Mouse (Mus musculus) hindbrain, embryonic 13.5 days (tissue): Measurements from ENCODE around the gene Tbc1d23. TPM values are rescaled to one million over a fixed set of nuclear protein-coding genes. Genes with fewer than 3 reads are reported as not detected.

Source experiments
- ATAC-seq: fragments of 200-750 bp; cut with Nextera tagmentation; 2 replicates; pipeline ENCODE4 v1.8.0; 2017; ENCODE audit warnings: moderate TSS enrichment; ENCODE audit not compliant: low FRiP score
- H3K27ac ChIP-seq: fragments of 300-500 bp; sonication (generic); 2 replicates; pipeline ENCODE4 v1.5.1; 2015; ENCODE audit warnings: inconsistent platforms, mild to moderate bottlenecking, moderate library complexity
- H3K27me3 ChIP-seq: fragments of 300-500 bp; sonication (generic); 2 replicates; pipeline ENCODE4 v1.6.1; 2015; ENCODE audit warnings: mild to moderate bottlenecking, inconsistent platforms
- H3K36me3 ChIP-seq: fragments of 300-500 bp; sonication (generic); 2 replicates; pipeline ENCODE4 v1.6.1; 2015; ENCODE audit warnings: mild to moderate bottlenecking, inconsistent platforms
- H3K4me1 ChIP-seq: fragments of 300-500 bp; sonication (generic); replicated peaks from 2 replicates; pipeline ENCODE4 v1.6.1; 2015; ENCODE audit warnings: inconsistent platforms
- H3K4me2 ChIP-seq: fragments of 300-500 bp; sonication (generic); 2 replicates; pipeline ENCODE4 v1.6.1; 2015; ENCODE audit warnings: inconsistent platforms, mild to moderate bottlenecking, moderate library complexity
- H3K4me3 ChIP-seq: fragments of 300-500 bp; sonication (generic); 2 replicates; pipeline ENCODE4 v1.5.1; 2015; ENCODE audit warnings: mild to moderate bottlenecking, inconsistent platforms
- H3K9ac ChIP-seq: fragments of 300-500 bp; sonication (generic); 2 replicates; pipeline ENCODE4 v1.6.1; 2015; ENCODE audit warnings: mild to moderate bottlenecking, inconsistent platforms
- H3K9me3 ChIP-seq: fragments of 300-500 bp; sonication (generic); 2 replicates; pipeline ENCODE4 v1.6.1; 2016; ENCODE audit warnings: inconsistent platforms
- WGBS: fragments of 180-500 bp; shearing (Covaris S2); methylation state at CpG from one replicate; pipeline ENCODE4 v1.1.7; 2015; 5-methylcytosine and 5-hydroxymethylcytosine counted together
- polyA plus RNA-seq: library from polyadenylated mRNA; unstranded; fragments of >200 nt; fragmentation: Nextera tagmentation; extraction: Ambion mirVana; gene quantifications from 2 replicates; pipeline ENCODE4 v1.2.1, GENCODE M21; 2015

Gene Tbc1d23
- polyA plus RNA-seq = 29.0 and 33.5 TPM in 2 replicates

DNA sequence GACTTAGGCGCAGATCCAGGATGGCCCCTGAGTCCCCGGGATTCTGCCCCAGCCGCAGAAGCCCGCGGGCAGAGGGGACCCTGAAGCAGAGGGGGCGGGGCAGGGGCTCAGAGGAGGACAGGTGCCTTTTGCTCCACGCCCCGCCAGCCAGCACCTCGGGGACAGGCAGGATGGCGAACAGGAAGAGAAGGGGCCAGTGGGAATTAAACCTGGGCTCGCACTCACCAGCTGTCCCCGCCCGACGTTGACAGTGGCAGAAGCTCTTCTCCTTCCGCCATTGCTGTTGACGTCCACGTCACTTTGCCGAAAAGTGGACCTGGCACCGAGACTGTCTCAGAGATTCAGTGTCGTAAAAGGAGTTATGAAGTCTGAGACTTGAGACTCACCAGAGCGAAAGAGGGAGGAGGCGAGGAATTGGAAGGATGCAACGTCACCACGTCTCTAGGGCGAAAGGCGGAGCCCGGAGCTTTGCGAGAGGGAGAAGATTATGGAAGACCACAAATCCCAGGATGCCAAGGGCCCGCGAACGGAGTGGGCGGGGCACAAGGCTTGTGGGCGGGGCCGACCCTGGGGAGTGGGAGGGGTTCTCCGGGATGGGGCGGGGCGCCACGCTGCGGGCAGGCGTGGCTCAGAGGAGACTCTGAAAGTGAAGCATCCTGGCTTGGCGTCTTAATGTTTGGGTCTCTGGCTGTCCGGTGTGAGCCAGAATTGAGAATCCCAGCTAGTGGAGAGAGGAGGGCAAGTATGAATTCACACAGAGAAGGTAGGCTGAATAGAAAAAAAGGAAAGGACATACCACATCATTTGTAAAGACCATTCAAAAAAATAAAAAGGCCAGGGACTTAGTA lies at the start of gene Tbc1d23:
TSS of gene Tbc1d23 (minus strand) at position 416 of the 848 bp plus-strand sequence.
- H3K4me1 ChIP-seq = peaks cover 13% of the 10 kb centered on the region
- peak within 1 kb of the TSS; percentile 87 for H3K27ac ChIP-seq
- peak within 1 kb of the TSS; percentile 71 for H3K4me2 ChIP-seq
- no peaks in the 10 kb centered on the region for H3K27me3 ChIP-seq
- peak within 1 kb of the TSS; percentile 91 for H3K9ac ChIP-seq
- no peaks in the 10 kb centered on the region for H3K36me3 ChIP-seq
- H3K9me3 ChIP-seq = no peaks in the 10 kb centered on the region
- WGBS = under 1% methylated on average over 42 of the region's 42 CpGs
- peak; percentile 99 for ATAC-seq
- peak within 1 kb of the TSS; percentile 87 for H3K4me3 ChIP-seq

DNA sequence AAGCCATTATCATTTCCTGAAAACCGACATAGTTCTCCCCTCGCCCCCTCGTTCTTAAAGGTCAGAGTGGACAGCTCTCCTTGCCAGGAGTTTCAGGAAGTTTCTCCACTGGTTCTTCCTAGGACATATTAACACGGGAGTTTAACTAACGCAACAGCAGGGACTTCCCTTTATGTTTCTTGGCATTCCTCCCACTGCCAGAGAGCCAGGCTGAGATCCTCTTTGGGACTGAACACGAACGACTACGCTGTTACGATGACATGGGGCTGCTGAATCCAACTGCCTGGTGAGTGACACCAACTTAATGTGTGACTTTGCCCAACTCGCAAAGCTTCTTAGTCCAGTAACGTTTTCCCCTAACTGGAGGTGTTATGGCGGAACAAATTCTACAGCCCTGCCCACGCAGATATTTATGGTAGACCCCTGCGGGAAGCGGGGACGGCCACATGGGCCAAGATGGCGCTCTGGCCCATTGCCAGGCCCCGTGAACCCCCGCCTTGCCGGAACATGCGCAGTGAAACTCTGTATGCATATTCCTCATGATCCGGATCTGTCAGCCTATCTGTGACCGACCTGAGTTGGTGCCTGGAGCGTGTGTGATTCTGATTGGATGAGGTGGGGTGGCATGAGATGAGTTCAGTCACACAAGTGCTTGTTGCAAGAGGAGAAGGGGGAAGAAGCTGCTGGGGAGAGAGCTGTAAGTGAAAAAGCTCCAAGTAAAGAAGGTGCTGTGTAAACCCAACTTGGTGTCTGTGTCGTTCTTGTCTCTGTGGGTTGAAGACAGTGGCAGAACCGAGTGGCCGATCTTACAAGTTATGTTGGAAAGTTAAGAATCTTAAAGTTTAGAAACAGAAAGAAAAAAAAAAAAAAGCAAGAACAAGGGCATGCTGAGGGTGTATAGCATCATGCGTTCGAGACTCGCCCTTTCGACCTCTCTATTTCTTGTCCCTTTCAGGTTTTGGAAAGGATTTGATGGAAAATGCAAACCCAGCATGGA lies 49.2 kb upstream of the Tbc1d23 start:
- no peak overlapping the region for H3K4me3 ChIP-seq
- WGBS = 91% methylated on average over 31 of the region's 31 CpGs

DNA sequence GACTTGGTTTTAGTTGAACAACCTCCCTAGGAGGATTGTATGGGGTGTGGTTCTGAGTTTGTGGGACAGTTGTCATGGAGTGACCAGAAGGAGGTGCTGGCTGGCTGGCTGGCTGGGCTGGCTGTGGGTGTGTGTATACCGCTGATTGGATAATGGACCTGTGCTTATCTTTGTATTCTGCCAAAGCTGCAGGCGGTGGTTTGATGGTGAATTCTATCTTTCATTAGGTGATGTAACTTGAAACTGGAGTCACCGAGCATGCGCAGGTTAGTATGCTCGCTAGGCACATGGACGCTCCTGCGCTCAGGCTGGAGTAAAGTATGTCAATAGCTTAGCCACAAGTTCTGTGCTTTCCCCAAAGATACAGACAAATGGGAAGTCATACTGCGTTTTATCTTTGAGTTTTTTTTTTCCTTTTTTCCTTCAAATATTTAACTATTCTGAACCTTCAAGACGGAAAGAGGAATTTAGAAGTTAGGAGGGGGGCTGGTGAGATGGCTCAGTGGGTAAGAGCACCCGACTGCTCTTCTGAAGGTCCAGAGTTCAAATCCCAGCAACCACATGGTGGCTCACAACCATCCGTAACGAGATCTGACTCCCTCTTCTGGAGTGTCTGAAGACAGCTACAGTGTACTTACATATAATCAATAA lies 47.8 kb upstream of the Tbc1d23 start:
- WGBS = 92% methylated on average over 11 of the region's 12 CpGs
- Histone ChIP-seq H3K27me3 (no peaks in the 10 kb centered on the region), H3K9me3 (no peaks in the 10 kb centered on the region), H3K27ac (no peak overlapping the region), H3K36me3 (no peaks in the 10 kb centered on the region), H3K9ac (no peak overlapping the region), H3K4me1 (no peaks in the 10 kb centered on the region), H3K4me3 (no peak overlapping the region), H3K4me2 (no peak overlapping the region)
- ATAC-seq = no peak

More for the DNA sequence above, 49.2 kb upstream of the Tbc1d23 start:
- Histone ChIP-seq H3K27me3 (no peaks in the 10 kb centered on the region), H3K36me3 (no peaks in the 10 kb centered on the region), H3K27ac (no peak overlapping the region), H3K9me3 (no peaks in the 10 kb centered on the region), H3K9ac (no peak overlapping the region), H3K4me1 (no peaks in the 10 kb centered on the region), H3K4me2 (no peak overlapping the region)
- no peak for ATAC-seq

DNA sequence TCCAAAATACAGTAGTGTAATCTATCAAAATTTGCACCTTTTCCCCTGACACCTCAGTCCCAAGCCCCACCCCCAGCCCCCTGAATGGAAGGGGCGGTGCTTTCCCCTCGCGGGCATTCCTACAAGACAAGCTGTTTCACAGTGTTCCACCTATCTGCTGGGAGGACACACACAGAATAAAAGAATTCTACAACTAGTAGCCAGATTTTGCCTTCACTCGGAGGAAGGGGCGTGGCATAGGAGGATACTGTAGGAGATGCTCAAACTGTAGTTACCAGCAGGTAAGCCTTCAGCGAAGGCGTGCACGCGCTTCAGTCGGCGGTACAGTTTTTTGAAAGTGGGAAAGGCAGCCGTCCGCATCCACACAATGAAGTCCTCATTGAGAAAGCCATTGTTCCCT lies 38.4 kb upstream of the Tbc1d23 start:
- no peak overlapping the region for H3K9ac ChIP-seq
- H3K27me3 ChIP-seq = no peaks in the 10 kb centered on the region
- no peaks in the 10 kb centered on the region for H3K4me1 ChIP-seq
- no peak for ATAC-seq
- no peaks in the 10 kb centered on the region for H3K36me3 ChIP-seq
- H3K27ac ChIP-seq = no peak overlapping the region
- 95% methylated on average over 13 of the region's 13 CpGs for WGBS
- H3K4me3 ChIP-seq = no peak overlapping the region
- peaks cover 1% of the 10 kb centered on the region; the same call in 1 of the 2 replicates for H3K9me3 ChIP-seq
- no peak overlapping the region for H3K4me2 ChIP-seq

DNA sequence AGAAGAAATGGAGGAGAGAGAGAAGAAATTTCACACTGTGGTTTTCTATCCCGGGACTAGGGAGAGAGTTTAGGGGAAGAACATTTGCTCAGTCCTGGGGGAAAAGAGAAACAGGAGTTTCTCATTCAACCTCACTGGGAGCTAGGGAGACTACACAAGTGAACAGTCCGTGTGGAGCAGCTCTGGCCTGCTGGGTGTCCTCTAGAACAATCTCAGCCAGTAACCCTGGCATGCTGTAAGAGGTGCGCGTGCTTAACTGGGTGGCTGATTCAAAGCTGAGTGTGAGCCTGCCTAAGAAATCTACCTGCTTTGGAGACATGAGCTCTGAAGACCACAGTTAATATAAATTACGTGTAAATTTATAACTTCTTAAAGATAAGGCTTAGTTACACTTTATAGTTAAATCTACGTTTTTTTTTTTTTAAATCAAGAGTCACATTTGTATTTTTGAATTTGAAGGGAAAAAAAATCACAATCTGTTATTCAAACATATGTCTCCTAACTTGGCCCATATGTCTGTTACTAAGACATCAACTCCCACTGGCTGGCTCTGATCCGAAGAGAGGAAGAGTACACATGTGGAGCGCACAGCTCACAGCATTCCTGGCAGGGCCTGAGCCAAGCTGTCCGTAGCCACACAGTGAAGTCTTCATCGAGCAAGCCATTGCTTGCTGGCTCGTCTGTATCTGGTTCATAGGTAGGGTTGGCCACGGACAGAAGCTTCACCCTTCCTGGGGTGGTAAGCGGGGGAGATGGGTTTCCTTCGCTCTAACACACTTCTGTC lies 36.9 kb upstream of the Tbc1d23 start:
- H3K4me1 ChIP-seq = no peaks in the 10 kb centered on the region
- H3K27ac ChIP-seq = no peak overlapping the region
- H3K27me3 ChIP-seq = no peaks in the 10 kb centered on the region
- WGBS = 88% methylated on average over 14 of the region's 14 CpGs
- H3K9ac ChIP-seq = no peak overlapping the region
- no peak overlapping the region for H3K4me3 ChIP-seq
- ATAC-seq = no peak
- no peaks in the 10 kb centered on the region for H3K36me3 ChIP-seq
- H3K4me2 ChIP-seq = no peak overlapping the region
- peaks cover 5% of the 10 kb centered on the region; the same call in 1 of the 2 replicates for H3K9me3 ChIP-seq

DNA sequence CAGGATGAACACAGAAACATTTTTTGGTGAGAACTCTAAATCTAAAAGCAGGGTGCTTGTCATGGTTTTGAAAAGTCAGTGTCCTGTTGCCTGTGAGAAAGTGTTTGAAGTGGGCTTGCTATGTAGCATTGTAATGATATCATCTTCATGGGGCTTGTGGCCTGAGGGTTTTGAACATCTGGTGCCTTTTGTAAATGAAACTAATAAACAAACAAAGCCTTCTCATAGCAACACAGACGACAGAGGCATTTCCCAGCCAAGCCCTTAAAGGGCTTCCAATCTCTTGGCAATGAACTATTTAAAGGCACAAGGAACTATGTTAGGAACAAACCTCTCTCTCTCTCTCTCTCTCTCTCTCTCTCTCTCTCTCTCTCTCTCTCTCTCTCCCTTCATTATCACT lies 35.8 kb upstream of the Tbc1d23 start:
- Histone ChIP-seq H3K9ac (no peak overlapping the region), H3K27ac (no peak overlapping the region), H3K4me1 (no peaks in the 10 kb centered on the region), H3K4me2 (no peak overlapping the region), H3K27me3 (no peaks in the 10 kb centered on the region), H3K36me3 (no peaks in the 10 kb centered on the region), H3K4me3 (no peak overlapping the region), H3K9me3 (peaks cover 5% of the 10 kb centered on the region; the same call in 1 of the 2 replicates)
- ATAC-seq = no peak
- WGBS = 21% methylated on average over 1 of the region's 1 CpGs

DNA sequence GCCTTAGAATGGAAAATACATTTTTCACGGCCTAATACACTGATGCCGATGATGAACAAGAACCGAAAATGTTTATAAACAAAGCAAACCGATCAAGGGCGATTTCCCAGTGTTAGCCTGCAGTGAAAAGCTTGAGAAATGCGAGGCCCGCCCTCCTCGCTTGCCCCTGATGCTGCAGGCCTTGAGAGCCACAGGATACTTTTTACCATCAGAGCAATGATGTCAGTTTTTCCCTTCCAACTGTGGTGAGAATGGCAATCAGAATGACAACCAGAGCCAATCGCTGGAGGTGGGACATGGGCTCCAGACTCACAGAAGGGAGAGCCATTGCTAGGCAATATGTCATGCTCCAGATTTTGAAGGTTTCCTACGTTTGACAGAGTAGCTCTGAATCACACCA lies 28.8 kb upstream of the Tbc1d23 start:
- Histone ChIP-seq H3K9ac (no peak overlapping the region), H3K36me3 (no peaks in the 10 kb centered on the region), H3K4me1 (no peaks in the 10 kb centered on the region), H3K9me3 (peaks cover 5% of the 10 kb centered on the region; the same call in 1 of the 2 replicates), H3K27me3 (no peaks in the 10 kb centered on the region), H3K4me3 (no peak overlapping the region), H3K27ac (no peak overlapping the region), H3K4me2 (no peak overlapping the region)
- 90% methylated on average over 10 of the region's 10 CpGs for WGBS
- no peak for ATAC-seq

DNA sequence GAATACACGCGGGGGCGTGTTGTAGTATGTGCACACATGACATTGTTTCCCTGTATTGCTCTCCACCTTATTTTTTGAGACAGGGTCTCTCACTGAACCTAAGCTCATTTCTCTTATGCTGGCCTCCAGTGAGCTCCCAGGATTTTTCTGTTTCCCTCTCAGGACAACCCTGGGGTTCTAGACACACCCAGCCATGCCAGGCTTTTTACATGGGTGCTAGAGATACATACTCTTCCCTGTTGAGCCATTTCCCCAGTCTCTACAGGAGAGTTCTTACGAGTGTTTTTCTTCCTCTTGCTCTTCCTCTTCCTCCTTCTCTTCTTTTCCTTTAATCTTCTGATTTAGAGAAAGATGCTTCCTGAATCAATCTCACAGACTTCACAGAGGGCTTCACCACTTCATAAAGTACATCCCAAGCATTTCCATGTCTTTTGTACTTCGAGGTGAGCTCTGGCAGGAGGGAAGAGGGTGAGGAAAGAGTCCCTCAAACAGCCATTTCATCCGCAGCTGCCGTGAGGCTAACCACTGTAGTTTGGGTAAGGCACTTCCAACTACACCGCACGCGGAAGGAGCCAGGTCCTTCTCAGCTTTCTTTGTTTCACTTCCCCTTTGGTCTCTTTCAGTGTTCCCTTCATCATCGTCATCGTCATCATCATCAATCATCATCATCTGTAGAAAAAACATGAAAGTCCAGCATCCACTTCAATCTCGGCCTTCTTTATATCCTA lies 28.2 kb upstream of the Tbc1d23 start:
- Histone ChIP-seq H3K27ac (no peak overlapping the region), H3K4me1 (no peaks in the 10 kb centered on the region), H3K9ac (no peak overlapping the region), H3K4me2 (no peak overlapping the region), H3K9me3 (peaks cover 2% of the 10 kb centered on the region; the same call in 1 of the 2 replicates), H3K36me3 (no peaks in the 10 kb centered on the region), H3K27me3 (no peaks in the 10 kb centered on the region), H3K4me3 (no peak overlapping the region)
- ATAC-seq = no peak
- 90% methylated on average over 13 of the region's 13 CpGs for WGBS

DNA sequence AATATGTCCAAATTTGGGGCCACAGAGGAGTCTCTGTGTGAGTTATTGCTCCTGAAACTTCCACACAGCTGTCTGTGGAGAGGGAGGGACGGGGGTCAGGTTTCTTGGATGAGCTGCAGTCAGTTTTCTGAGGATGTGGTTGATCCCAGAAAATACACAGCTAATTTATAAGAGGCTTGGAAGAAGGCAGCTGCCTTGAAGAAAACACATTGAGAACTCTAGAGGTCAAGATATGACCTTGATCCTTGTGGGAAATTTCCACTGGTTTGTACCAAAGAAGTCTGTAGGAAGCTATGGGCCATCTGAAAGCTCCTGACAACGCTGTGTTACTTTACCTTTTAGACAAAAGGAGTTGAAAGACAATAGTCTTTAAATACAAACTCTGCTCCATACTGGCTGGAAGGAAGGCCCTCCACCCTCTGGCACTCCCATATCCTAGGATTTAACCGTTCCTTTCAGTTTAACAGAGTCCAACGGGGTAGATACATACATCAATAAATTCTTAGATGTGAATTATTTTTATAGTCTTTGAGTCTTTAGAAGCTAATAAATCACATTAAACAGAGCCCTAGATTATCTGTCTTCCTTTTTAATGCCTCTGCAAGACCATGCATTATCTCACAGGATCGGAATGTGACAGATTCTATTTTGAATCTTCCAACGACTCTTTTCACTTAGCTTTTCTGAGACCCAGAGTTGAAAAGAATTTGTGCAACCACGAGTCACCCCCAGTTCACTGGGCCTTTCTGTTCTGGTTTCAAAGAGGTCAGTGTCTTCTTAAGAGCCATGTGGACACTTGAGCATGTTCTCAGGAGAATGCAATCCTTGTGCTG lies 20.5 kb upstream of the Tbc1d23 start:
- Histone ChIP-seq H3K9ac (no peak overlapping the region), H3K27me3 (no peaks in the 10 kb centered on the region), H3K4me1 (no peaks in the 10 kb centered on the region), H3K4me2 (no peak overlapping the region), H3K9me3 (no peaks in the 10 kb centered on the region), H3K4me3 (no peak overlapping the region), H3K27ac (no peak overlapping the region), H3K36me3 (no peaks in the 10 kb centered on the region)
- ATAC-seq = no peak
- 51% methylated on average over 7 of the region's 7 CpGs for WGBS

DNA sequence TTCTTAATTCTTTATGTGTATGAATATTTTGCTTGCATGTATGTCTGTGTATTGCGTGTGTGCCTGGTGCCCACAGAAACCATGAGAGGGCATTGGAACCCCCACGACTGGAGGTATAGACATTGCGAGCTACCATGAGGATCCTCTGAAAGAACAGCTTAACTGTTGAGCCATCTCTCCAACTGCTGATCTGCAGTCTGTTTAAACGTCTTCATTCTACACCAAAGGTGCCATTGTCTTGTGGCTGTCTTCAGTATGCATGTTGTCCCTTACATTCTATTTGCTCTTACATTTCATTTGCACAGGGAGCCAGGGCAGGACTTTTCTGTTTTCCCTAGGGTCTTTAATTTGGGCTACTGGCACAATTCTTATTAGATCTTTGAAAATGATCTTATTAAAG lies 19.7 kb upstream of the Tbc1d23 start:
- WGBS = 89% methylated on average over 4 of the region's 4 CpGs
- no peaks in the 10 kb centered on the region for H3K9me3 ChIP-seq
- no peak for ATAC-seq
- H3K27me3 ChIP-seq = no peaks in the 10 kb centered on the region
- H3K36me3 ChIP-seq = no peaks in the 10 kb centered on the region
- H3K27ac ChIP-seq = no peak overlapping the region
- H3K4me1 ChIP-seq = no peaks in the 10 kb centered on the region
- H3K9ac ChIP-seq = no peak overlapping the region
- H3K4me2 ChIP-seq = no peak overlapping the region
- H3K4me3 ChIP-seq = no peak overlapping the region
